Mouse (Mus musculus): ENCODE measurements around the gene Nhs.

DNA sequence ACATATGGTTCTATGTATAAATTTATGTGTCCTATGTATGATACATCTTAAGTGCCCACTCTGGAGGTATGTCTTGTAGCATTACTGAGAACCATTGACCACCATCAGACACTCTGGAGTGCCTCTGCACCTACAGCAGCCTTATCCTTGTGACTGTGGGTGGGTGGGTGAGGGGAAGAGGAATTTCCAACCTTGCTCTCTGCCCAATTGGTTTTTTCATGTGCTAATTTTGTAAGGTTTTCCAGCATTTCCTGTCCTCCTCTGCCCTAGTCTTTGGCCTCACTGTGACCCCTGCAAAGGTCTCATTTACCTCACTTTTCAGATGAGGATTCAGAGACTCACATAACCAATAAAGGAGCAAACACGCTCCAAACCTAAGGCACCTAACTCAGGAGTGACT, 107.0 kb downstream of the Nhs start:
- no peak for TF ChIP-seq GATA1 (IDR thresholded peaks at IDR 0.05; ENCODE audit: borderline replicate concordance, low read length)
- no peak for TF ChIP-seq FLI1 (IDR thresholded peaks at IDR 0.05; ENCODE audit: low read length)

Data from megakaryocyte, embryonic 14.5 days (primary cell).